Mouse (Mus musculus): ENCODE results near the gene Pacsin1.

The Pacsin1 gene

GRCm38 (mm10) chr17:27725412-27725811, 70.1 kb downstream of the Pacsin1 start:
- DNase-seq = no peak

- DNase-seq = no peak
These were observed 71.2 kb downstream of the Pacsin1 start for GRCm38 (mm10) chr17:27726527-27726926.

GRCm38 (mm10) chr17:27728770-27729169, 73.5 kb downstream of the Pacsin1 start, which contains the start of gene Spdef:
Gene Spdef (minus strand): TSS chr17:27728955.
- DNase-seq = no peak

- no peak for DNase-seq
These were observed 76.8 kb downstream of the Pacsin1 start for GRCm38 (mm10) chr17:27732152-27732551.

GRCm38 (mm10) chr17:27732694-27733093, 77.4 kb downstream of the Pacsin1 start:
- no peak for DNase-seq

- no peak for DNase-seq
These were observed 79.2 kb downstream of the Pacsin1 start for GRCm38 (mm10) chr17:27734344-27735073.

GRCm38 (mm10) chr17:27740961-27741360, 85.7 kb downstream of the Pacsin1 start:
- DNase-seq = no peak

- no peak for DNase-seq
These were observed 91.1 kb downstream of the Pacsin1 start for GRCm38 (mm10) chr17:27746446-27746845.

GRCm38 (mm10) chr17:27748123-27748522, 92.8 kb downstream of the Pacsin1 start:
- DNase-seq = no peak

- no peak for DNase-seq
These were observed 95.2 kb downstream of the Pacsin1 start for GRCm38 (mm10) chr17:27750451-27750942.

- DNase-seq = no peak
These were observed 96.2 kb downstream of the Pacsin1 start for GRCm38 (mm10) chr17:27751314-27752202.

GRCm38 (mm10) chr17:27760169-27760568, 104.9 kb downstream of the Pacsin1 start:
- DNase-seq = no peak

Measured in B cell, adult 2 months (primary cell).